Mouse (Mus musculus) spleen, postnatal 14 days (tissue): ENCODE measurements around the gene Coro7.
A peak's percentile ranks its signal among the peaks of the same experiment; 100 is the strongest.

Experiments
- DNase-seq, 2 experiments: peaks; one replicate each; pipeline ENCODE4 v3.0.0; 2021 to 2022; ENCODE audit warnings: low spot score in 2 of 2

Gene Coro7

DNA sequence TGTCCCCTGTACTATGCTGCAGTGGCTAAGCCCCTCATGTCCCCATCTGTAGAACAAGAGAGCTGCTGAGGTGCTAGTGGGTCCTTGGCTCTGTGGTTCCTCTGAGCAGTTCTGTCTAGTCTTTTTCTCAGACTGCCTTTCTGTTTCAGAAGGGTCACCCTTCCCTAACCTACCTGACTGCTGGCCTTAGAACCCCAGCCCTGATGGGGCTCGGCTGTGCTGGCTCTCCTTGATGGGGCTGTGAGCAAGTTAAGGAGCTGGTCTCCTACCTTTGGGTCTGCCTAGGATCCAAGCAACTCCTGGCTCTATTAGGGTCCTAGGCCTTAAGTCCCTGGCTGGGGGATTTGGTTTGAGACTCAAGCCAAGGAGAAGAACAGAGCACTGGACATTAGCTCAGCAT lies 64.3 kb downstream of the Coro7 start:
- no peak for DNase-seq

GRCm38 (mm10) chr16:4614639-4615038 lies 64.9 kb downstream of the Coro7 start:
- DNase-seq = no peak

DNA sequence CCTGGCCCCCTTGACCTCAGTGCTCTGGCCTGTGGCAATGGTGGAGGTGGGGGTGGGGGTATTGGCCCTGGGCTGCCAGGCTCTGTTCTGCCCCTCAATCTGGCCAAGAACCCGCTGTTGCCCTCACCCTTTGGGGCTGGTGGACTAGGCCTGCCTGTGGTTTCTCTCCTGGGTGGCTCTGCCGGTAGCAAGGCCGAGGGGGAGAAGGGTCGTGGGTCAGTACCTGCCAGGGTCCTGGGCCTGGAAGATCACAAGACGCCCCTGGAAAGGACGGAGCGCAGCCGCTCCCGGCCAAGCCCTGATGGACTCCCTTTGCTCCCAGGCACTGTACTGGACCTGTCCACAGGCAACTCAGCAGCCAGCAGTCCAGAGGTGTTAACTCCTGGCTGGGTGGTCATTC lies 65.8 kb downstream of the Coro7 start:
- no peak for DNase-seq

DNA sequence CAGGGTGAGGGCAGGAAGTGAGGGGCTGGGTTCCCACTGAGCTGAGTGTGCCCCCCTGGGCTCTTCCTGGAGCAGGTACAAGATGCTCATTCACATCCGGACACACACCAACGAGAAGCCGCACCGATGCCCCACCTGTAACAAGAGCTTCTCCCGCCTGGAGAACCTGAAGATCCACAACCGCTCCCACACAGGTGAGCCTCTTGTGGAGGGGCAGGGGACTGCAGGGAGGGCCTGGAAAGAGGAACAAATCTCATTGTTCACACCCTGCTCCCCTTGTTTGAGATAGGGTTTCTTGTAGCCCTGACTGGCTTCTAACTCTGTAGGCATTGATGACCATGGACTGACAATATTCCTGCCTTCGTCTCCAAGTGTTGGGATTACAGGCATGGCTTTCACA lies 67.9 kb downstream of the Coro7 start:
- no peak for DNase-seq

DNA sequence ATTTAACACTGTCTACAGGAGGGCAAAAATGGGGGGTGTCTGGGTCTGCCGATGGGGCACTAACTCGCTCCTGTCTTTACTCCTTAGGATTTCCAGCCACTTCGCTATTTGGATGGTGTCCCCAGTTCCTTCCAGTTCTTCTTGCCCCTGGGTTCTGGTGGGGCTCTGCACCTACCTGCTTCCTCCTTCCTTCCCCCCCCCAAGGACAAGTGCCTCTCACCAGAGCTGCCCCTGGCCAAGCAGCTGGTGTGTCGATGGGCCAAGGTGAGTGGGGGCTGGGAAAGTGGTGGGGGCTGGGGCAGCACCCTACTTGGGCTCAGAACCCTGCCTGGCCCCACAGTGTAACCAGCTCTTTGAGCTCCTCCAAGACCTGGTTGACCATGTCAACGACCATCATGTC lies 68.4 kb downstream of the Coro7 start:
- DNase-seq = no peak

- DNase-seq = no peak
Measured at GRCm38 (mm10) chr16:4608532-4609059, 71.0 kb downstream of the Coro7 start.

GRCm38 (mm10) chr16:4607818-4608531 lies 71.6 kb downstream of the Coro7 start:
- peak; percentile 62 to 75 for DNase-seq

DNA sequence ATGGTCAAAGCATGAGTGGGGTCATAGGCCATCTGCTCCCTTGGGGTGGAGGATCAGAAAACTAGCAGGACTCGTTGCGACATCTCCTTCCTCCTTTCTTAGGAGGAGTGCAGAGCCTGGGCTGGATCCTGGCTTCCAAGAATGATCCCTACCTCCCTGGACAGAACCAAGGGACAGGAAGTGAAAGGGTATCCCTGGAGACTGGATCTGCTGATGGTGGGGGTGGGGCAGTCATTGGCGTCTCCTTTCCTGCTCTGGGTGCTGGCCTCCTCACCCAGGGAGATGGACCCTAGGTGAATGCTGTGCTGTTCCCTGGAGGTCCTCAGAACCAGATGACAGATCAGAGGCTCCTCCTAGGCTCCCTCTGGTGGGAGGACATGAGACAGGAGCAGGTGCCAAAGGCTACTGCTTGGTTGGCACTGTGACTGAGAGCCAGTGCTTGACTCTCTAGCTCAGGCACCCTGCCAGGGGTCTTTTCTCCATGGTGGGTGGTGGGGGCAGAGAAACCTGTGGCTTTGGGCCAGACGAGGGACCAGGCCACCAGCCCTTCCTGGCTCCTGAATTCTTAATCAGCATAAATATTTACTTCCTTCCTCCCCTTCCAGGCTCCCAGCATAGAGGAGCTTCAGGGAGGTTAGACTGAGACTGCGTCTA lies 73.0 kb downstream of the Coro7 start:
- DNase-seq = no peak

DNA sequence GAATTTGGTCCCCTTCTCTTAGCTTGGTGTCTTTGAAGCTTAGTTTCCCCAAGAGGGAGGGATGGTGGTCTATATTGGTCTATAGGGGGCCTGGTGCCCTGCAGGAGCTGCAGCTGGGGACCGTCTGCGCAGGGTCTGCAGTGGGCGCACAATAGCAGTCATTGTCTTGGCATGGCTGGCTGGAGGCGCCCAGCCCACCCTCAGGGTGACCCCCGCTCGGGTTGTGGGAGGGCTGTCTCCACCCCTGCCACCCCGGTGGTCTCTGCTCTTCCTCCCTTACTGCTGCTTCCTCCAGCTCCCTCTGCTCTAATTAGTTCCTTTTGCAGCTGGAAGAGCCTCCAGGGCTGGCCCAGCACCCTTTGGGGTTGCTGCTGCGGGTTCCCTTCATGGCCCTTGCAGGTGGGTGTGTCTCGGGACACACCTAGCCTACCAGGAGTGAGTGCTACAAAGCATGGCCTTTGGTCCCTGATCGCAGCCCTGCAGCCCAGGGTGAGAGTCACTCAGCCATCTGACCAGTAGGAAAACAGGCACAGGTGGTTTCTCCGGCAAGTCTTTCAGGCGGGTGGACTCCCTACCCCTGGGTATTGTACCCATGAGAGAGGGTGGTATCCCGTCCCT lies 74.0 kb downstream of the Coro7 start:
- DNase-seq = no peak

DNA sequence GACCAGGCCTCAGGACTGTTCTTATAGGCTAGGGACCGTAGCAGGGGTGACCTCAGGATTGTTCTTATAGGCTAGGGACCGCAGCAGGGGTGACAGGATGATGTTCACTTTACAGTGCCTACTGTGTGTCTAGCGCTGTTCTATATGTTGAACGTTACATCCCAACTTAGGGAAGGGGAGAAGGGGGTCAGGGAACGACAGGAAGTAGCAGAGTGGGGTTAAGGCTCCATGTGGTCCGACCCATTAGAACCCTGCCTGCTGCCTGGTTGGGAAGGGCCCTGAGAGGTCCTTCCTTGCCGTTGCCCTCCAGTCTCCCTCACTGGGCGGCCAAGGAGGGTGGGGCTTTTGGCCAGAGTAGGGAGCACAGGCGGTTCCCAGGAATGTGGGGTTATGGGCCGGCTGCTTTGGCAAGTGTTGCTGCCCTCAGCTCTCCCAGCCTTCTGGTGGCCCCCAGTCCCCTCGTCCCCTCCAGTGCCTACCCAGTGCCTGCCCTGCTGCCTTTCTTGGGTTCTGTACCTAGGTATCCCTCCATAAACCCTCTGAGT lies 75.2 kb downstream of the Coro7 start:
- no peak for DNase-seq

DNA sequence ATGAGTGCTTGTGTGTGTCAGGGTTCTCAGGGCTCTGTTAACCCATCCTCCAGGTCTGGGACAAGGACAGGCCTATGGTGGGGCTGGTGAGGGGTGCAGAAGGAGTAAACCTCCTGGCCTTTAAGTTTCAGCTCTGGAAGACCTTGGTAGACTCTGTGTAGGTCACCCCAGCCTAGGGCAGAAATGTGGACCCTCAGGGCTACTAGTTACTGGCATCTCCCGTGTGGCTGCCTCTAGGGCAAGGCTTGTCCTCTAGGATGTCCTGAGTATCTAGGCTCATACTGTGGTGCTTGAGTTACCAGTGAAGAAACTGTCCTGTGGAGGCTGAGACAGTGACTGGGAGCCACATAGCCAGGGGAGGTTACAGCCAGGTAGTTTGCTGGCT lies 76.1 kb downstream of the Coro7 start:
- DNase-seq = no peak

GRCm38 (mm10) chr16:4602766-4603452 lies 76.7 kb downstream of the Coro7 start:
- no peak for DNase-seq

DNA sequence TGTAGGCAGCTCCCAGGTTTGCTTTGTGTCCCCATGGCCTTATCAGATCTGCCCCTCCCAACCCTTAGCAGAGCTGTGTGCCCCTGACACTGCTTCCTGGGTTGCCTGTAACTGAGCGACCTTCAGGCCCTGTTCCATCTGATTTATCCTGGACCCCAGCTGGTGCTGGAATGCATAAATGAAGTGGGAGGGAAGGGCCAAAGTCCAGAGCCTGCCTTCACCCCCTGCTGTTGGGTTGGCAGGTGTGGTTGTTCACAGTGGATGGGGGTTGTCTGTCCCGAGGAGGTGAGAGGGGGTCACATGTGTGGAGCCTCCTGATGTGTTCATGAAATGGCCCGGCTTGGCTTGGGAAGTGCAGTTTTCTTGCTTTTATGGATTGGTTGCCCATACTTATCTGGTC lies 77.4 kb downstream of the Coro7 start:
- DNase-seq = no peak

GRCm38 (mm10) chr16:4600701-4601310 lies 78.8 kb downstream of the Coro7 start:
- DNase-seq = no peak

DNA sequence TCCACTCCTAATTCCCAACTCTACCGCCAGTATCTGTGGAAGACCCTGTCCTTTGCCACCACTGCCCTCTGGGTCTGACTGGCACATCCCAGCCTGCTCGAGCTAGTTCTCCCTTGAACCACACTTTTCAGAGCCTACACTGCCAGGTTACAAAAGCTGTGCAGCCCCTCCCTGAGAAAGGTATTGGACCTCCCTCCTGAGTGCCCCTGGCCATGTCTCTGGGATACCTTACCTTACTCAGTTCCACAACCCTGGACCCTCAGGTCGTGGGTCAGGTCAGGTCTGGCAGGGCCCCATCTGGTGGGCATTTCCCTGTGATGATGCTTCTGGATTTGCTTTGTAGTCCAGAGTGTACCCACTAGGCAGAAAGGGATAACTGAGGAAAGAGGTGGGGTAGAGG lies 80.0 kb downstream of the Coro7 start:
- no peak for DNase-seq

- DNase-seq = no peak
Measured at GRCm38 (mm10) chr16:4598891-4599543, 80.6 kb downstream of the Coro7 start.

- DNase-seq = no peak
Measured at GRCm38 (mm10) chr16:4598041-4598440, 81.5 kb downstream of the Coro7 start.

- no peak for DNase-seq
Measured at GRCm38 (mm10) chr16:4597296-4597695, 82.3 kb downstream of the Coro7 start.

- DNase-seq = no peak
Measured at GRCm38 (mm10) chr16:4596836-4597235, 82.7 kb downstream of the Coro7 start.

GRCm38 (mm10) chr16:4596141-4596728 lies 83.3 kb downstream of the Coro7 start:
- DNase-seq = no peak

GRCm38 (mm10) chr16:4595527-4595963 lies 84.0 kb downstream of the Coro7 start:
- DNase-seq = no peak
